Mouse (Mus musculus) heart, postnatal 25 days (tissue): ENCODE results near the gene Fggy. TPM values are rescaled to one million over a fixed set of nuclear protein-coding genes. Genes with fewer than 3 reads are reported as not detected.

Source experiments
- DNase-seq: peaks from one replicate; pipeline ENCODE4 v3.0.0; 2022; ENCODE audit warnings: low spot score
- intact Hi-C: fragments of 180-260 bp; cut with DNase I; formaldehyde crosslinking; loops from one replicate; pipeline ENCODE4 v1.15.1; 2025
- total RNA-seq, 2 experiments: library from RNA; stranded (reverse); gene quantifications; 2 replicates each; pipeline ENCODE4 v1.2.3; 2021

Gene Fggy
- total RNA-seq, 2 experiments from 2014 or later = 4.6 to 7.8 TPM

DNA sequence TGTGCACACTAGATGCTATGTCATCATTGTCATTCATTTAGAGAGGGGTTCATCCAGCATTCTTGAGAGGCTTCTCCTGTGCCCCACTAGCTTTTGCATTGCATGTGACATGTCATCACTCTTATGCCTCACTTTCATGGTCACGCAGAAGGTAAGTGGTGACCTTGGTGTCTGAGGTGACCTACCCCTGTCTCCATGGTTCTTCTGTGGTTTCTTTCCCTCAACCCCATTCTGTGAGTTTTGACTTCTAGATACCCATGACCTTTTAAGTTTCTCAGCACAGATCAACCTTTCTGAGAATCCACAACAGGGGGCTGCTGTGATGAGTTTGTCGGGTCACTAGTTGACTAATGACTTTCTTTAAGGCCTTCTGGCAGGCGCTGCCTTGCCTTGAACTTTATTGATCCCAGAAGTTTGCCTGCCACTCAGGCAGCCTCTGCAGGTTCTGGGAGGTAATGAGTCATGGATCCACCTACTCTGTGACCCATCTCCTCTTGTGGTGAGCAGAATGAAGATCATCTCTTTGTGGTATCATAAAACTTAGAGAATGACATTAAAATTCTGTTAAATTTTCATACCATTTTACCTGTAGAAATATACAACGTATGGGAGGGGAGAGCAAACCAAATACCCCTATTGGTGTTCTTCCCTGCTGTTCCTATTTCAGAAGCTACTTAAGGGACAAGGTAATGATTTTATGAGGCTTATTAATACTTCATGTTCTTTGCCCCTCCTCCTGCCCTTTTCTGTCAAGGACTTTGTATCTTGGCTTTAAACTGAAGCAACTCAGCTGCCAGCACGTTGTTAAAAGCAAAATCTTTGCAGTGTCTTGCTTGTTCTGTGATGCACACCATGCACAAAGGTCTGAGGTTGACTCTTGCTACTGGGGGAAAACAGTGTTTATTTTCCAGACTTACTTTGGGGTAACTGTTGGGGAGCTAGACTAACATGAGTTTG, 150.9 kb downstream of the Fggy start:
- no peak for DNase-seq
- intact Hi-C loops = no loop called here

DNA sequence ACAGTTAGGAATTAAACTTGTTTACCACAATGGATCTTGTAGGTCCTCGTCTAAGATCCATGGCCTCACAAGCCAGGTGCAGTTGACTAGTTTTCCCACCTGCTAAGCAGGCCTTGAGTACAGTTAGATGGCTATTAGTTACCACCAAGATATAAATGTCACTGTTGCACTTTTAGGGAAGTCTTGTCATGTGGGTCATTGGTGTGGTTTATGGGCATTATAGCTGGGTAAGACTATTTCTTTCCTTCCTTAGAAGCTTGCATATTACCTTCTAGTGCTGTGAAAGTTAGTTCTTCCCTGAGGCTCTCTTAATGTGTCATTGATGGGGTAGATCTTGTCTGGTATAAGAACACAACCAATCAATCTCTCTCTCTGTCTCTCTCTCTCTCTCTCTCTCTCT, 152.4 kb downstream of the Fggy start:
- DNase-seq = no peak

DNA sequence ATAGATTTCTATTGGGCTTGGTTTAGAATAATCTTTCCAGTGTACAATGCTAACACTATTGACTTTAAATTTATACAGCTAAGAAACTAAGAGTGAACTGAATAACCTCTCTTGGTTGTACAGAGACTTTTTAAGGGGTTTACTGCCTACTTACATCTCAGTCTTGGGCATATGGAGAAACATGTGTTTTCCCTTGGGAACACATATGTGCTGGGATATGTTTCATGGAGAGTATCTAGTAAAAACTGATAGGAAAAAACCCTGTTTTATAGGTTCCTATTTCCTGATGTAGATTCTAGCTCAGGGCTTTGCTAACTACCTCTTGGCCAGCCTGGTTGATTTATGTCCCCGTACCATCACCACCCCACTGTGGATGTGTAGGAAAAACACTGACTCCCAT, 155.5 kb downstream of the Fggy start:
- no peak for DNase-seq
- intact Hi-C loops = no loop called here

More for the DNA sequence above, 152.4 kb downstream of the Fggy start:
- intact Hi-C loops = no loop called here

DNA sequence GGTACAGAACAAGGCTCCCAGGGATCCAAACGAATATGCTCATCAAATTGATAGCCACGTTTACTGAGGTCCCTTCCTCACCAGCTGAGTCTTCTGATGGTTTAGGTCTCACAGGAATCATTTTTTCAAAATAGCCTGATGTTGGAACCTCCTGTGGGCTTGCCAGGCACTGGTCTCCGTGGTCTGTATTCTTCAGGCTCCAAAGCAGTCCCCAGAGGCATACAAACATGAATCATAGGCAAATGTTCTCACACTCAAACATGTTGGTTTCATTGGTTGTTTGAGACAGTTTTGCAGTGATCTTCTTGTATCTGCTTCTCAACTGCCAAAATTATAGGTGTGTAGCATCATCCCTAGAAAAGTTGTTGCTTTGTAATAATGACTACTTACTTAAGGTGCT, 156.0 kb downstream of the Fggy start:
- intact Hi-C loops = no loop called here
- no peak for DNase-seq

DNA sequence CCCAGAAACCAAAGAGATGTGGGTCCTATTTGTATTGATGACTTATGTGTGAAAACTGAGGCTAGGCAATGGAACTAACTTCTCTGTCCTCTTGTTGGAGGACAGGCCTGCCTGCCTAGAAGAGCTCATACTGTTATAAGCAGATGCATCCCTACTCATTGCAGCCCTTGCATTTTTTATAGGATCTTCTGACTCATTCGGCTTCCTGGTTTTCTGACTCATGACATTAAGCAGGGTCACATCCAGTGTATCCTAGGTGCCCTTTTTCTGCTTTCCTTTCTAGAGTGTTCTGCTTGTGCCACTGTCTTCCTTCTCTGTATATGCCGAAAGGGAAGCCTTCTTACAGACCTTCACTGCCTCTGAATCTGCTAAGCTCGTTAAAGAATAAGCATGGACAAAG, 158.8 kb downstream of the Fggy start:
- intact Hi-C loops = no loop called here

DNA sequence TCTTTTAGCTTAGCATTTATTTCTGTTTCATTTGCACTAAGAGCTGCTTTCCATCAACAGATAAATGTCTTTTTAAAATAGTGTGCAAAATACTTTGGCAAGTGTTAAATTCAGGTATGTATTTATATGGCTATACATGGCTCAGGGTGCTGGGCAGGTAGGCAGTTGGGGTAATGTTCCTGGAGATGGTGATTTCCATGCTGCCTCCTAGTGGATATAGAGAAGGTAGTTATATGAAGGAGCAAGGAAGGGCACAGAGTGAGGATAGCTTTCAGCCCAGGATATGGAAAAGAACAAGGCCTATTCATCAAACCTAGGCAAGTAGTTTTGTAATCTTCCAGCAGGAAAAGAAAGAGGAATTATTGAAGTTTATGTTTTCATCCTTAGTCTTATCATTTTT, 166.3 kb downstream of the Fggy start:
- DNase-seq = no peak
- intact Hi-C loops = loop anchor here (10.0 kb wide), 3 partner anchors 439 to 709 kb away; partner anchors contain the start of gene Jun

More for the DNA sequence above, 158.8 kb downstream of the Fggy start:
- no peak for DNase-seq

DNA sequence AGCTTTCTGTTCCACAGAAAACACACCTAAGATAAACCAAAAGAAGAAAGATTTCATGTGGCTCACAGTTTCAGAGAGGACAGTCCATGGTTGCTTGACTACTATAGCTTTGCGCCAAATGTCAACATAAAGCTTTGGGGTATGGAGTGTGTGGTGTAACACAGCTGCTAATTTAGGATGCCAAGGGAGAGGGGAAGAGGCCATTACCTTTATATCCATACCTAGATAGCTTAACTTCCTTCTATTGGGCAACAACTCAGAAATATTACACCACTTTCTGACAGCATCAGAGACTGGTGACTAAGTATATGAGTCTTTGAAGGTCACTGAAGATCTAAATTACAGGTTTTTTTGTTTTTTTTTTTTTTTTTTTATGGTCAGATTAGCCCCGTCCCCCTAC, 169.1 kb downstream of the Fggy start:
- intact Hi-C loops = loop anchor here (10.0 kb wide), 3 partner anchors 442 to 712 kb away; partner anchors contain the start of gene Jun
- no peak for DNase-seq

DNA sequence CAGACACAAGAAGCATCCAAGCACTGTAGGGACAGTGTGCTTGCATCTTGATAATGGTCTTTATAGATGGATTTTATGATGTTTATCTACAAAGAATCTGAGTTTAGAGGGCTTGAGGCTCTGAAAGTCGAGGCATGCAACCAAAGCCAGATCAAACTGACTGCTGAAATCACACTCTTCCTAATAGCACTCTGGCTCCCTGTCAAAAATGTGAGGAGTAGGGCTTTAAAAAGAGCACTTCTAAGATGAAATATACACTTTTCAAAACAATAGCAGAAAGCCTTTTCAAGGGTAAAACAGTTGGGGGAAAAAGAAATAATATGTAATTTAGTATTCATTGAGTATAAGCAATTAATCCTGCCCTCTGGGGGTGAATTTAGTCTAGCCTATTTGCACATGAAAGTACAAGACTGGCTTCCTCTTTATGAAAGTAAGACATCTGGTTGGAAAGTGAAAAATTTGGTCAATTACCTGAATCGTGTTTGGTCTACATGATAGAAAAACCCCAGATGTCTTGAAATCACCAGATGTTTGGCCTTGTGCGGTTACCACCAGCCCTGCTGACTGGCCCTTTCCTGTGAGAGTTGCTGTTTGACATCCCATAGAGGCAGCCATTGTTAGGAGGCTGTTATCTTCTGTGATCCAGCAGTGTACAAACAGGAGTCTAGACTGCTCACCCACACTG, 172.0 kb downstream of the Fggy start:
- intact Hi-C loops = loop anchor here (10.0 kb wide), 3 partner anchors 444 to 714 kb away; partner anchors contain the start of gene Jun
- DNase-seq = no peak

DNA sequence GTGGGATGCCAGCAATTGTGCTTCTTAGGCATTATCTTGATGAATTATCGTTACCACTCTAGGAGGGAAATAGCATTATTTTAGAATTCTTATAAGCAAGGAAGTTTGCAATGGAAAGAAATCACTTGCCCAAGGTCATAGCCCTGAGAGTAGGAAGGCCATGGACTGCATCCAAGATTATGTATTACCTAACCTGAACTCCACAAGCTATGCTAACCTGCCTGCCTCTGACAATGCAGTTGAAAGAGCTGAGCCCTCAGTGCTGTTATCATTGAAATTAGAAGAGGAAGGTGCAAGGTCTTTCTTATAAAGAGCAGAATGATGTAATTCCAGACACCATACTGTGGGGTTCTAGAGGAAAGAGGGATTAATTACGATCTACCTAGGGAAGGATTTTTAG, 173.8 kb downstream of the Fggy start:
- no peak for DNase-seq
- intact Hi-C loops = no loop called here

DNA sequence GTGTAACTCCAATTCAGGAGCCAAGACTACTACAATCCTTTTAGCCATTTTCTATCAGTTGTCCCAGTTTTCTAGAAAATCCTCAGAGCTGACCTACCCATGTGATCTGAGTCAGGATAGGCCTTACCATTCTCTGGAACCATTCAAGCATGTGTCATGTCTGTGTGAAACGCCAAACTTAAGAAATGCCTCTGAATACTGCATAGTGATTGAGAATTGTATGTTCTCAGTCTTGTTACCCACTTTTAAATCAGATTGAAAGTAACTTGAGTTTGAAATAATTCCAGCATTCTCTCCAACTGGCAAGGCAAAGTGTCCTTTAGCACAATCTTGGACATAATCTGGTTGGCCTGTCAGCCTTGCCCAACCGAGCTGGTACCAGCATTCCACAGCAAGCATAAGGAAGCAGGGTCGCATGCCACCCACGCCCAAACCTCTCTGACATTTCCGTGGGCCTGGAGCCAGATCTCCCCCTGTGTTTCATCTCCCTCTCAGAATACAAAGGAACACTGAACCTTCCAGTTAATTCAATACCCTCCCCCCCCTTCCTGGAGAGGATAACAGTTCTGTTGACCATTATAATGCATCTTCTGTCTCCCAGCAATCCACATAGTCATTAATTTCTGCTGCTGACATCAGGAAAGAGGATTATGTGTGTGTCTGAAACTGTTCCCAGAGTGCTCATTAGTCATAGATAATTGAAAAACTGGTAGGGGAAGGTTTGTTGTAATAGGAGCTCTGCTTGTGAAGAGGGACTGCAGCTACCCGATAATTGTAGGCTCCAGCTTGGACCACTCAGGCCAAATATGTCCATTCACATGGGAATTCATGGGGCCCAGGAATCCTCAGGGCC, 176.3 kb downstream of the Fggy start:
- intact Hi-C loops = no loop called here
- no peak for DNase-seq

DNA sequence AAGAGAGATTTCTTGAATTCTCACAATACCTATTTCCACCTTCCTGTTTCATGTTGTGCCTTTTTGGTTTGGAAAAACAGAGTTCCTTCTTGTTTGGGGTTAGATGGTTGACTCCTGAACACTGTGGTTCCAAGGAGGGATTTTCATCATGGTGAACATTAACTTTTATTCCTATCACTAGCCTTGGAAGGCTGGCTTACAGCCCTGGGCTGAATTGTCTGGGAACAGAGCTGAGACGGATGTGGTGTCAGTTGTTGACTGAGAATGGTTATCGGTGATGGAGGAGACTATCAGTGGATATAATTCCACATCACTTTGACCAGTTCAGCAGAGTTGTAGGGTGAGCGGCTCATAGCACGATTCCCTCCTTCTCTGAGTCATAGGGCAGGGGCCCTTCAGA, 178.7 kb downstream of the Fggy start:
- DNase-seq = no peak
- intact Hi-C loops = no loop called here

DNA sequence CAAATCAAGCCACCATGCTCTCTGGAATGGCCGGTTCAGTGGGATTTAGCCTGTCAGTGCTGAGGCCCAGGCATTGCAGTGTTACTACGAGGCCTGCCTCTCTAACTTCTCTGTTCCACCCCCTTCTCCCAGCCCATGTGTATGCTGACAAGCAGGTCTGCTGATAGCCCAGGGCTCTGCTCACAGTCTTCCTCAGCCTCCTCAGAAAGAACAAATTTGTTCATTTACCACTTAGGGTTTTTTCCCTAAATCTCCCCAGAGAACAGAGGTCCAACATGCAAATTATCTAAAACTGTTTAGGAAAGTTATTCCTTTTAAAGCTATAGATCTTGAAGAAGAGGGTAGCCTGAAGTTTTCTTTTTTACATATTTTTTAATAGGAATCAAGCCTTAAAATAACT, 179.4 kb downstream of the Fggy start:
- intact Hi-C loops = no loop called here
- DNase-seq = no peak

DNA sequence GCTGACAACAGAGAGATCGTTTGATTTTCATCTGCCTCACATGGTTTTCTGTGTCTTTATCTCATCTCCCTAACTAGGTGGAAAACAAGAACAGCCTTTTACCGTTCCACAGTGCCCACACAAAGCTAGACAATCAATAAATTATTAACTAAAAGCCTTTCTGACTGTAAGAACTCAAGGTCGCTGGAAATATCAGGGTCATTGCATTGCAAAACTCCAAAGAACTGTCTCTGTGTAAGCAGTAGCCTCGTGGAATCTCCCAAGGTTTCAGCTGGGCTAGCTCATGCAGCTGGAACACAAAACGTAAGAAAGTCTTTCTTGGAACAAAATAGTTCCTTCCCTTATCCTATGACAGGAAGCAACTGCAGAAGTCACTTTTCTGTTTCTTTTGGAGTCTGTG, 180.9 kb downstream of the Fggy start:
- intact Hi-C loops = no loop called here
- no peak for DNase-seq

DNA sequence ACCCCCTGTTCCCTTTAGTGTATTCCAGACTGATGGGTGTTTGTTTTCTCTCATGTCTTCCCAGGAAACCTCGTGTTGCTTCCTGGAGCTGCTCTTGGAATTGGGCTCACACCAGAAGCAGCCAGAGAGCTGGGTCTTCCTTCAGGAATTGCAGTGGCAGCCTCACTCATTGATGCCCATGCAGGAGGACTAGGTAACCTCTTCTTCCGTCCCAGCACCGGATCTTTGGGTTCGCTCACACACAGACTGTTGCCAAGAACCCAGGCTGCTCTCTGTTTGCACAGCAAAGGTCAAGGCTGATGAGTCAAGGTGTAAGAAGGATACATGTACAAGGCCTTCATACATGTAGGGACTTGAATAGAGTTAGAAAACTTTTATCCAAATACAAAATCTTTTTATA, 181.4 kb downstream of the Fggy start:
- intact Hi-C loops = no loop called here
- no peak for DNase-seq

DNA sequence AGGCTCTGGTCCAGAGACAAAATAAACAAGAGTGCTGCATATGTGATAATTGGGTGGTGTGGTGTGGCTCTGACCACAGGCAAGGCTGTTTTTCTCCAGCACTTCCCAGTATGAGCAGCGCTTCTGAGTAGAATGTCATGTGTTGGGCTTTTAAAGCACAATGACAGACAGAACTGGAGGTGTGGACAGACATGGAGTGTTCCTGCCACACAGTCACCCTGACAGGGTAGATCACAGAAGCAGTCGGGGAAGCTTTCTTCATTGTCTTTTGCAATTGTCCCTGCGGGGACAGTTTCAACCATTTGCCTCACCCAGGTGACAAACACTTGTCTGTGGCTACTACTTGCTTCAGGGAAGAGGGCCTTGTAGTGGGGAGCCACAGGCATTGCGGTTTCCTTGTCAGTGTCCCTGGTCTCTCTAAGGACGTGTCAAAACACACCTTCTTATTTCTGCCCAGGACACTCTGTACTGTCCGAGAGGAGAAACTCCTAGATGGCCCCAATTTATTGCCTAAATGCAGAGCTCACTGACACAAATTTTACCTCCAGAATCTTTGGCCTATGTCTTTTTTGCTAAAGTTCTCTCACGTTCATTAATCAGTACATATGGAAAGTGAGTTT, 183.9 kb downstream of the Fggy start:
- no peak for DNase-seq
- intact Hi-C loops = loop anchor here (10.0 kb wide), 1 partner anchor 446 kb away; no protein-coding TSS in a partner anchor

DNA sequence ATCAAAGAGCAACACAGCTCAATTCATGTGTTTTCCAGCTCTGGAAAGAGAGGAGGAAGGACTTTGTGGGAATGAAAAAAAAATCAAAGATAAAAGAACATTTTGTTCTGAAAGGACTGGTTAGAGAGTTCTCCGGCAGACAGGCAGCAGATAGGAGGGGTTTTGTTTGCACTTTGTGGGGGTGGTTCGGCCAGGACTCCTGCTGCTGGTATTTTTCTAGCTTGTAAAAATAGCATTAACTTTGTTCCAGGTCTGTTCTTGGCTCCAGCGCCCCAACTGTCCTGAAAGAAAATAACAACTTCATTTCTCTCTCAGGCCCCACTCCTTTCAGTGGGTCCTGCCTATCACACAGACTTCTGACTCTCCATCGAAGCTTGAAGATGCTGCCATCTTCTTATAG, 185.7 kb downstream of the Fggy start:
- intact Hi-C loops = loop anchor here (10.0 kb wide), 1 partner anchor 448 kb away; no protein-coding TSS in a partner anchor
- peak; percentile 42 for DNase-seq

DNA sequence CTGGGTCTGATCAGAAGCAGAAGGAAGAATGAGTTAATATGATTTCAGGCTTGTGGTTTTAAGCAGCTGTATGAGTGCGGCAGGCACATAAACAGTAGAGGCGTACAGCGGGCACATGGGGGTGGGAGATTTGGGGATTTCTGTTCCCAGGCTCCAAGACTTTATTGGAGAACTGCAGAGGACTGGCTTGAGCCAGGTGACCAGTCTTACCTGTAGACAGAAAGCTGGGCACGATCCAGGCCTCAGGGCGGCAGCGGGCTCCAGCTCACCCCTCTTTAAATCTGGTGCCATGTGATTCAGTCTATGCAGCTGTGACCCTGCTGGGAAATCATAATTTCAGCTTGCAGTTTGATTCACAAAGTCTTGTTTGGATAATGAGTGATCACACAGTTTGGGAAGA, 189.6 kb downstream of the Fggy start:
- intact Hi-C loops = loop anchor here (10.0 kb wide), 1 partner anchor 452 kb away; no protein-coding TSS in a partner anchor
- DNase-seq = no peak

DNA sequence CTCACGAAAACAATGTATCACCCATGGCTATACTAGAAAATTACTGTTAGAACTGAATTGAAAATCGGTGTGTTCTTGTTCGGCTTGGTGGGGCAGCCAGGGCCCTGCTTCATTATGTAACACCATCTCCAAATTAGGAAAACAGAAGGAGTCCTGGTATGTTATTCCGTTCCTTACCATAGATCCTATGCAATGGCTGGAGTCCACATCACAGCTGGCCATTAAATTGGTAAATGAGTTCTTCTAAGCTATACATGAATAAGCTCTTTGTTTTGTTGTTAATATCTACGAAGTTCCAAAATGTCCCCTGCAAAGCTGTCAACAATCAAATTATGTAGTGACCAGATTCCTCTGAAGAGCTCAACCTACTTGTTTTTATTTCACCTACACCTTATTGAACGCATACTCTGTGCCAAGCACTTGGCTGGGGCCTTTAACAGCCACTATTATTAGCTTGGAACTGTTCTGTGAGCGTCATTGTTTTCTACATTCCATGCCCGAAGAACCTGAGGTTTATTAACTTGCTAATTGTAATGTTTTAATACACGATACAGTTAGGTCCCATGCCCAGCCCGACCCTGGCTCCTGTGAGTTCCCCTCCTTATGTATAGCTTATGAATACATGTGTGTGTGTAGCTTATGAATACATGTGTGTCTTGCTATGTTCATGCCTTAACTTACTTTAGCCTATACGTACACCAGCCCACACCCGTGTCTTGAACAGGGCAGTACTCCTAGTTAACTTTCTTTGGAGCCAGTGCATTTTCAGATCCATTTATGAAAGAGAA, 190.3 kb downstream of the Fggy start:
- no peak for DNase-seq
- intact Hi-C loops = loop anchor here (10.0 kb wide), 1 partner anchor 453 kb away; no protein-coding TSS in a partner anchor

DNA sequence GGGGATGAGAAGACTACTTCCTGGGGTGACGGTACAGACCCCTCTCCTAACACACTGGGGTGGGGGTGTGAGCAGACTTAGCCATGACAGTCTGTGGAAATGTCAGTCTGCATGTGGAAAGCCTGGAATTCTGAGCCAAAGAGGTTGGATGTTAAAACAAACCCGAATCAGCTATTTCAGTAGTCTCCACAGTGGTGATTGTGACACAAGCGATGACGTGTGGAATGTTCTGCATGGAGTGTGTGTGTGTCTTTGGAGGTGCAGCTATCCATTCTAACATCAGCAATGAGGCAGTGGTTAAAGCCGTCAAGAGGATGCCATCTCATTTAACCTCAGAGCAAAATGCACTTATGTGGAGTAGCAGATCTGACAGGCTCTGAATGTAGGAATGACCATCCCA, 192.9 kb downstream of the Fggy start:
- no peak for DNase-seq
- intact Hi-C loops = no loop called here
